Mouse (Mus musculus): ENCODE results near the gene Hlf. TPM values are rescaled to one million over a fixed set of nuclear protein-coding genes. Genes with fewer than 3 reads are reported as not detected.

Hlf gene
- total RNA-seq, 2 experiments from 2014 or later = 21.8 to 22.4 TPM

DNA sequence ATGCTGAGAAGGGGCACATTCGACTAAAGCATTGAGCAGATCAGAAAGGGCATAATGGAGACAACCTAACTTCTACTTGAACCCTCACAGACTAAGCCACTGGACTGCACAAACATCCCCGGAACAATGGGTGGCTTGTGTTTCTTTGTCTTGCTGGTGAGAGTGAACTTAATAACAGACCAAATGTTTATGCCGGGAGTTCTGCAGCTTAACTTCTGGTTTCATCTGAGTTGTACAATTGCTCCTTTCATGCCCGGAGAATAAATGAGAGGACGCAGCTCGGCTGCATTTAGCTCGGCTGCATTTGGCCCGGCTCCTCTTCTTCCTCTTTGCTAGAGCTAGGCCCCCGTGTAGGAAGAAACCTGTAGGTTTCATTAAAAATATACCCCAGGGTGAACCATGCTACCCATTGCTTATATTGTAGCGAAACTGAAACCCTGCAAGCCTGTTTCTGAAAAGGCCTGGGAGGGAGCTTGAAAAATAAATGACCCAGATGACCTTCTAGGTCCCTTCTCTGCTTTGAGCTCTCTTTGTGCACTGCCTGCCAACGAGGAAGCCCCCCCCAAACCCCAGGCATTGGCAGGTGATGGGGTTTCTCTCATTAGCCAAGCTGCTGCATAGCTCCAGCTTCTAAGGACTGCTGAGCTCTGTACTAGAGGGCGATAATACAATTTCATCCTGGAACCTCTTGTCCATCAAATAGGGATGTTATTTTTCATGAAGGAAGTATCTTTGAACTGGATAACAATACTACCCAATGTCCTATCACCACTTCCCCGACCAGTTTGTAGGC is 42.8 kb downstream of the Hlf start:
- intact Hi-C loops (cut with DNase I) = no loop called here
- DNase-seq = no peak

DNA sequence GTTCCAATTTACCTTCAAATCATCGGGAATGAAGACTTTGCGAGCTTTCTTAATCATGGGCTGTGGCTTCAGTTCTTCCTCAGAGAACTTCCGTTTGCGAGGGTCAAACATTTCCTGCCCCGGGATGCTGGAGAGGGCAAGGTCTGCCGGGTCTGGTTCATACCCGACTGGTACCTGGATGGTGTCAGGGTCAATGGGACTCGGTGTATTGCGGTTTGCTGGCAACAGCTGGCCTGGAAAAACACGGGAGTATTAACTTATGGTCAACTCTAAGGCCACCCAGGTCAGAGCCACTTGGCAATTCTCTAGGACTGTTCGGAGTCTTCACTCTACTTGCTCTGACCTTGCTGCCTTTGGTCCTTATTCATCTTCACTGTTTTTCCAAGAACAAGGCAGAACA is 44.9 kb downstream of the Hlf start:
- intact Hi-C loops (cut with DNase I) = no loop called here
- no peak for DNase-seq

DNA sequence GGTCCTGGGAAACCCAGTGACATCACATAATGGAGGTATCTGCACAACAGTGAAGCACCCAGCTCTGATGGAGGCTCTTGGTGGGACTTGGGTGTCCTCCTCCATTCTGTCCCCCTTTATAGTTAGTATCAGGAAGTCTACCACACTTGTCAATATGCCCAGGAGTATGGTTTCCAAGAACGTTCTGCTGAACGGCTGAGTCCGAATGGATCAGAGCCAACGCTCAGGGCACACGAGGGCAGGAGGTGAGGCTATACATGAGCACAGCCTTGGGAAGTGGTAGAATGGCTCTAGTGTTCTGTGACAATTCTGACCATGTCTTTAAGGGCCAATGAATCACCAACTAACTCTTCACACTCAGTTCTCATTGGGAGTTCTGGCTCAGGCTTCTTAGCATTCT is 47.8 kb downstream of the Hlf start:
- intact Hi-C loops (cut with DNase I) = no loop called here
- DNase-seq = no peak

DNA sequence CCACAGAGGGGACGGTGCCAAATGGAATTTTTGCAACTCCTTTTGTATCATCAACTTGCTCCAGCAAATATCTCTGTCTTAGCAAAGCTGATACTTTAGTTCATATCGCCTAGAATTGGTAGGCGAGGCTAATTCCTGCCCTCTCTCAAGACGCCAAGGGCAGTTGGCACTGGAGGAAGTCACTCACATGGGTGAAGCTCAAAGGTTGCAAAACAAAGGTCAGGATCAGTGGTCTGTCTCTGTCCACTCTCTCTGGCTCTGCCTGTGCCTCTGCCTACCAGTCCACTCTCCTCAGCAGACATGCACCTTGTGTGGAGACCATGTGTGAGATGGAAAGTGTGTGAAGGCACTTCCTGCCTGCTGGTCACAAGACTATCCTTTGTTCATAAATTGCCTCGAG is 48.4 kb downstream of the Hlf start:
- intact Hi-C loops (cut with DNase I) = no loop called here

DNA sequence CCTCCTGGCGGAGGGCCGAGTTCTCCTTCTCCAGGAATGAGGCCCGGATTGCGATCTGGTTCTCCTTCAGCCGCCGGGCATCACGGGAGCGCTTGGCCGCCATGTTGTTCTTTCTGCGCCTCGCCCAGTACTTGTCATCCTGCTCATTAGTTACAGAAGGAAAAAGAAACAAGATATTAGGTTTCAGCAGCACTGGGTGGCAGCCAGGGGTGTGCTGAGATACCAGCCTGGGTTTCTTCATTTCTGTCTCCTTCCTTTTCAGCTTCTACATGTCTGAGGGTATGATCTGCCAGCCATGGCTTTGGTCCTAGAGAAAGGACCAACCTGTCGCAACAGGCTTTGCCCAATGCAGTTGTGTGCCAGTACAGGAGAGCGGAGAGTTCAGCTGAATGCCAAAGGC is 49.9 kb downstream of the Hlf start:
- no peak for DNase-seq
- intact Hi-C loops (cut with DNase I) = no loop called here

More for the DNA sequence above, 48.4 kb downstream of the Hlf start:
- DNase-seq = no peak

DNA sequence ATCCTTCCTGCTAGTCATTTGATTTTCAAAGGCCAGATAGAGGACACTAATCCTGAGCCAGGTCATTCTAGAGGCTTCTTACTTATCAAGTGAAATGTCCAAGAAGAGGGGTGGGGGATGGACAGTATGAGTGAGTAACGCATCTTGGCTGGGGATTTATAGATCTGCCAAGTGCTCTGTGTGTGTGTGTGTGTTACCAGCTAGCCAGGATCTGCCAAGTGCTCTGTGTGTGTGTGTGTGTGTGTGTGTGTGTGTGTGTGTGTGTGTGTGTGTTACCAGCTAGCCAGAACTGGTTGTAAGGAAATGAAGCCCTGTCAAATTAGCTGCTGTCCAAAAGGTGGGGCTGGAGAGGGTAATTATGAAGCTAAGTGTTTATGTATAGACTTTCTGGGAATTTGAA is 55.9 kb downstream of the Hlf start:
- DNase-seq = no peak
- intact Hi-C loops (cut with DNase I) = no loop called here

DNA sequence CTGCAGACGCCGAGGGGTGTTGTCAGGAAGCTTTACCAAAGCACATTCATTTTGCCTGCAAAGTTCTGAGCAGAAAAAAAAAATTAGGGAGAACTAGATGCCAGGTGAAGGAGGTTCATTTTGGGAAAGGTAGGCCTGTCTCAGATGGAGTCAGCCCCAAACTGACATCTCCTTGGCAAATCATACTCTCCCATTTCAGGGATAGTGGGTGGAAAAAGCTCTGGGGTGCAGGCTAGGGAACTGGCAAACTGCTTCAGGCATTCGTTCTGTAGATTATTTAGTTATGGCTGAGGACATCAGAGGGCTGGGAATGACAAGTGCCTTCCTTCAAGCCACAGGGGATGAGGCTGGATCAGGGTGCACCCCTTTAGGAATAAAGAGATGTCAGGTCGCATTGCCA is 58.0 kb downstream of the Hlf start:
- intact Hi-C loops (cut with DNase I) = no loop called here

DNA sequence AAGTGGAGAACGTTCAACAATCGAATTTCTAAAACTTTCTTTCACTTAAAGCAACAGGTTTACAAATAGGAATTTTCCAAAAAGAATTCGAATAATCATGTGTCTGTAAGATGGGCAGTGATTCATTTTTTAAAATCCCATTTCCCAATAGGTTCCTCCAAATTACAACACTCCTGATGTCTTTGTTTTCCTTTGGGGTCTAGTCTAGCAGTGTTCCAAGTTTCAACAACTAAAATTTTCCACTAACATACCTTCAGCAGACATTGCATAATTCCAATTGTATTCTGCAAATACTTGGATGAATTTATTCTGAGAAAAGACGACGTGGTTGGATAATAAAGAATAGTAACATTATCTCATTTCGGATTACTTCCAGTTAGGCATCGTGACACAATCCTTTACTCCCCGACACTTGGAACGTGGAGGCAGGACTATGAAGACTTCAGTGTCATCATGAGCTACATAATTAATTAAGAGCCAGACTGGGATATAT is 60.4 kb downstream of the Hlf start:
- intact Hi-C loops (cut with DNase I) = no loop called here
- DNase-seq = no peak

More for the DNA sequence above, 58.0 kb downstream of the Hlf start:
- no peak for DNase-seq

- intact Hi-C loops (cut with DNase I) = no loop called here
- peak; percentile 57 to 74 for DNase-seq
Observed at GRCm38 (mm10) chr11:90326836-90327235, 63.9 kb downstream of the Hlf start.

- intact Hi-C loops (cut with DNase I) = no loop called here
Observed at GRCm38 (mm10) chr11:90326146-90326545, 64.5 kb downstream of the Hlf start.

GRCm38 (mm10) chr11:90324597-90324996 is 66.1 kb downstream of the Hlf start:
- DNase-seq = no peak
- intact Hi-C loops (cut with DNase I) = no loop called here

More at GRCm38 (mm10) chr11:90326146-90326545, 64.5 kb downstream of the Hlf start:
- DNase-seq = no peak

- intact Hi-C loops (cut with DNase I) = no loop called here
- no peak for DNase-seq
Observed at GRCm38 (mm10) chr11:90320922-90321321, 69.8 kb downstream of the Hlf start.

- DNase-seq = peak; percentile 53 to 70
- intact Hi-C loops (cut with DNase I) = loop anchor here (2.0 to 10.0 kb wide), 2 partner anchors 197 to 297 kb away; no protein-coding TSS in a partner anchor
Observed at GRCm38 (mm10) chr11:90317482-90317881, 73.2 kb downstream of the Hlf start.

DNA sequence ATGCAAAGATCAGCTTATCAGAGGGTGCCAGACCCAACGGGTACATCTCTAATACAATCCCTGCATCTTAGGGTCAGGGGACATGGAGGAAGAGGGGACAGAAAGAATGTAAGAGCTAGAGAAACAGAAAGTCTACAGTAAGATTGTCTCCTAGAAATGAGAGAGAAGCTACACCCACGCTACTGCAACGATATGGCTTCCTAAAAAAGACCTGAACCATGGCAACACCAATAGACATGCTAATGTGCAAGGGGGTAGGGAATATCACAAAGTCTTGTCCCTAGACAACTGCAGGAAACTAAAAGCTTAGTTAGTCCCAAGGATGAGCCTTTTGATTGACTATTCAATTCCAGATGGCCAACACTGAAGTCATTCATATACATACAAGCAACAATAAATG is 76.1 kb downstream of the Hlf start:
- intact Hi-C loops (cut with DNase I) = loop anchor here (10.0 kb wide), 1 partner anchor 200 kb away; no protein-coding TSS in a partner anchor
- no peak for DNase-seq

GRCm38 (mm10) chr11:90306993-90307392 is 83.7 kb downstream of the Hlf start:
- DNase-seq = peak; percentile 66 to 76
- intact Hi-C loops (cut with DNase I) = loop anchor here (2.0 kb wide), 2 partner anchors 124 to 308 kb away; no protein-coding TSS in a partner anchor

DNA sequence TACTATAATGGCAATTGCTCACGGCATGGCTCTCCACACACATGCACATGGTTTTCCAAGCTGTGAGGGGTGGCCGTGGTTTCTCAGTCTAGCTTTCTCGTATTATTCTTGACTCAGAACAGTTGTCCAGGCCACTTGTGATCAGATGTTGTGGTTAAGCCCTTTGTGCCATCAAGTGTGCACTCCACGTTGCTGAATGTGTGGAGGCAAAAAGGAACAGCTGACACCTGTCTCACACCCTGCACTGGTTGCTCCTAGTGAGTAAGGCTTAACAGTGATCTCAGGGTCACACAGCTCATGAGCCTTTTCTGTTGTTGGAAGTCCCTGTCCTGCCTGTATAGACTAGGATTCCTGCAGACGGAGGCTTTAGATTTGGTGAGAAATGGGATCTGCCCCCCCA is 84.6 kb downstream of the Hlf start:
- intact Hi-C loops (cut with DNase I) = loop anchor here (2.0 kb wide), 2 partner anchors 123 to 309 kb away; no protein-coding TSS in a partner anchor
- DNase-seq = no peak

- intact Hi-C loops (cut with DNase I) = no loop called here
- no peak for DNase-seq
Observed at GRCm38 (mm10) chr11:90294622-90295021, 96.1 kb downstream of the Hlf start.

GRCm38 (mm10) chr11:90292766-90293165 is 97.9 kb downstream of the Hlf start:
- intact Hi-C loops (cut with DNase I) = no loop called here

GRCm38 (mm10) chr11:90291156-90291555 is 99.5 kb downstream of the Hlf start:
- intact Hi-C loops (cut with DNase I) = no loop called here
- DNase-seq = no peak

More at GRCm38 (mm10) chr11:90292766-90293165, 97.9 kb downstream of the Hlf start:
- DNase-seq = no peak

DNA sequence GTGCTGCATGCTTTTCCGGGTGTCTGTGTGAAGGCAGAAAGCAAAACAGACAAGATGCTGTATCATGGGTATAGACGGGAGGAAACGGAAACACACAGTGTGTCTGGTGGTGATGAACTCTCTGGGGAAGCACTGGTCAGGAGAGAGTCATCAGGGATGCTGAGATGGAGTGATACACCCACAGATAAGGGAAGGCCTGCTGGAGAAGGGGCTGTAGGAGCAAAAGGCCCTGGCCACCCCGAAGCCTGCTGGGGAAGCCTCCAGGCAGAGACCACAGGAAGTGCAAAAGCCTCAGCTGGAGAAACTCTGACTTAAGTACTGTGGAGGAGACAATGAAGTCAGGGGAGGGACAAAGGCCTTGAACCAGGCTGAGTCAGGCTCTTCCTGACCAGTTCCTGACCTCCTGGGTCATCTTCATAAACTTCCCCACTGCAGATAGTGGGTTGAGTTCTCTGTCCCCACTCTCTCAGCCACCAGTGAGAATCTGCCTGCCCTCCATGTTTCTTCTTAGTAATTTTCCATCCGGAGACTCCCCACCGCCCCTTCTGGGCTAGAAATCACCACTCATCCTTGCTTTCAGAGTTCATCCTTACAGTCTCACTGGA is 104.0 kb downstream of the Hlf start:
- DNase-seq = no peak
- intact Hi-C loops (cut with DNase I) = no loop called here

Measured in heart, postnatal 14 days (tissue).